Mouse (Mus musculus) lung, embryonic 16.5 days (tissue): ENCODE measurements around the gene Prkg1. TPM values are rescaled to one million over a fixed set of nuclear protein-coding genes. Genes with fewer than 3 reads are reported as not detected.

Experiments used
- ATAC-seq: fragments of 200-750 bp; cut with Nextera tagmentation; 2 replicates; pipeline ENCODE4 v1.8.0; 2017; ENCODE audit warnings: low read depth, mild to moderate bottlenecking, moderate library complexity
- H3K27ac ChIP-seq: fragments of 300-500 bp; sonication (generic); 2 replicates; pipeline ENCODE4 v1.5.1; 2014; ENCODE audit warnings: mild to moderate bottlenecking, control low read depth, low read length
- H3K27me3 ChIP-seq: fragments of 300-500 bp; sonication (generic); 2 replicates; pipeline ENCODE4 v1.6.1; 2014; ENCODE audit warnings: low read depth, low read length, mixed read lengths; ENCODE audit not compliant: control insufficient read depth, insufficient read depth
- H3K36me3 ChIP-seq: fragments of 300-500 bp; sonication (generic); 2 replicates; pipeline ENCODE4 v1.6.1; 2014; ENCODE audit warnings: low read length; ENCODE audit not compliant: control insufficient read depth, insufficient read depth
- H3K4me1 ChIP-seq: fragments of 300-500 bp; sonication (generic); replicated peaks from 2 replicates; pipeline ENCODE4 v1.6.1; 2014; ENCODE audit warnings: low read length, mixed read lengths; ENCODE audit not compliant: control insufficient read depth, insufficient read depth
- H3K4me2 ChIP-seq: fragments of 300-500 bp; sonication (generic); 2 replicates; pipeline ENCODE4 v1.6.1; 2014; ENCODE audit warnings: low read depth, low read length, control low read depth
- H3K4me3 ChIP-seq: fragments of 300-500 bp; sonication (generic); 2 replicates; pipeline ENCODE4 v1.5.1; 2014; ENCODE audit warnings: mild to moderate bottlenecking, low read length, control low read depth
- H3K9ac ChIP-seq: fragments of 300-500 bp; sonication (generic); 2 replicates; pipeline ENCODE4 v1.6.1; 2014; ENCODE audit warnings: low read length, control low read depth
- H3K9me3 ChIP-seq: fragments of 300-500 bp; sonication (generic); 2 replicates; pipeline ENCODE4 v1.6.1; 2016; ENCODE audit warnings: low read length; ENCODE audit not compliant: control insufficient read depth
- WGBS: fragments of 180-500 bp; shearing (Covaris S2); extraction: QIAGEN DNeasy Blood & Tissue Kit; methylation state at CpG from one replicate; pipeline ENCODE4 v1.1.7; 2014; 5-methylcytosine and 5-hydroxymethylcytosine counted together
- polyA plus RNA-seq: library from polyadenylated mRNA; unstranded; fragments of >200 nt; fragmentation: Nextera tagmentation; extraction: Ambion mirVana; gene quantifications from 2 replicates; pipeline ENCODE4 v1.2.1, GENCODE M21; 2015

The Prkg1 gene
- 5.7 and 6.9 TPM in 2 replicates for polyA plus RNA-seq

- 0% methylated on average over 21 of the region's 23 CpGs for WGBS
Observed at GRCm38 (mm10) chr19:31764801-31765340, at the start of gene Prkg1. TSS of gene Prkg1 (minus strand) at chr19:31765033.

GRCm38 (mm10) chr19:31813087-31813486, 48.3 kb upstream of the Prkg1 start:
- no peaks in the 10 kb centered on the region for H3K27me3 ChIP-seq
- WGBS, result 62% methylated on average over 4 of the region's 4 CpGs
- no peak overlapping the region for H3K4me2 ChIP-seq
- H3K4me1 ChIP-seq, result no peaks in the 10 kb centered on the region
- H3K36me3 ChIP-seq, result no peaks in the 10 kb centered on the region
- no peak overlapping the region for H3K4me3 ChIP-seq
- no peak overlapping the region for H3K27ac ChIP-seq
- no peak overlapping the region for H3K9ac ChIP-seq
- ATAC-seq, result no peak
- H3K9me3 ChIP-seq, result no peaks in the 10 kb centered on the region

More at GRCm38 (mm10) chr19:31764801-31765340, at the start of gene Prkg1:
- Histone ChIP-seq H3K4me2 (peak within 1 kb of the TSS; percentile 94), H3K36me3 (no peaks in the 10 kb centered on the region), H3K4me1 (peaks cover 12% of the 10 kb centered on the region), H3K27ac (peak within 1 kb of the TSS; percentile 93), H3K9ac (peak within 1 kb of the TSS; percentile 77), H3K4me3 (peak within 1 kb of the TSS; percentile 83), H3K27me3 (no peaks in the 10 kb centered on the region), H3K9me3 (no peaks in the 10 kb centered on the region)
- ATAC-seq, result peak; percentile 49

GRCm38 (mm10) chr19:31811371-31811770, 46.5 kb upstream of the Prkg1 start:
- Histone ChIP-seq H3K4me2 (no peak overlapping the region), H3K4me3 (no peak overlapping the region), H3K9me3 (no peaks in the 10 kb centered on the region), H3K27ac (no peak overlapping the region), H3K4me1 (no peaks in the 10 kb centered on the region), H3K27me3 (no peaks in the 10 kb centered on the region), H3K36me3 (no peaks in the 10 kb centered on the region), H3K9ac (no peak overlapping the region)
- 35% methylated on average over 5 of the region's 5 CpGs for WGBS
- ATAC-seq, result no peak

GRCm38 (mm10) chr19:31805391-31805790, 40.6 kb upstream of the Prkg1 start:
- ATAC-seq, result no peak
- H3K27ac ChIP-seq, result no peak overlapping the region
- no peak overlapping the region for H3K9ac ChIP-seq
- H3K27me3 ChIP-seq, result no peaks in the 10 kb centered on the region
- no peaks in the 10 kb centered on the region for H3K9me3 ChIP-seq
- WGBS, result 42% methylated on average over 7 of the region's 7 CpGs
- H3K4me3 ChIP-seq, result no peak overlapping the region
- H3K4me2 ChIP-seq, result no peak overlapping the region
- no peaks in the 10 kb centered on the region for H3K36me3 ChIP-seq
- H3K4me1 ChIP-seq, result no peaks in the 10 kb centered on the region

- no peak for ATAC-seq
Observed at GRCm38 (mm10) chr19:31795485-31796046, 30.7 kb upstream of the Prkg1 start.

GRCm38 (mm10) chr19:31791724-31792123, 26.9 kb upstream of the Prkg1 start:
- H3K27ac ChIP-seq, result no peak overlapping the region
- no peaks in the 10 kb centered on the region for H3K4me1 ChIP-seq
- H3K36me3 ChIP-seq, result no peaks in the 10 kb centered on the region
- no peaks in the 10 kb centered on the region for H3K9me3 ChIP-seq
- no peaks in the 10 kb centered on the region for H3K27me3 ChIP-seq
- no peak for ATAC-seq
- WGBS, result 36% methylated on average over 3 of the region's 3 CpGs
- H3K9ac ChIP-seq, result no peak overlapping the region
- H3K4me2 ChIP-seq, result no peak overlapping the region
- no peak overlapping the region for H3K4me3 ChIP-seq

More at GRCm38 (mm10) chr19:31795485-31796046, 30.7 kb upstream of the Prkg1 start:
- Histone ChIP-seq H3K9ac (no peak overlapping the region), H3K36me3 (no peaks in the 10 kb centered on the region), H3K4me1 (no peaks in the 10 kb centered on the region), H3K27me3 (no peaks in the 10 kb centered on the region), H3K9me3 (no peaks in the 10 kb centered on the region), H3K4me2 (no peak overlapping the region), H3K27ac (no peak overlapping the region), H3K4me3 (no peak overlapping the region)
- WGBS, result 65% methylated on average over 9 of the region's 9 CpGs

GRCm38 (mm10) chr19:31781521-31782018, 16.7 kb upstream of the Prkg1 start:
- WGBS, result 86% methylated on average over 3 of the region's 3 CpGs
- Histone ChIP-seq H3K4me1 (0 out of 2 replicates have a peak, but pooled peaks cover 2% of the 10 kb centered on the region), H3K9me3 (no peaks in the 10 kb centered on the region), H3K4me3 (no peak overlapping the region), H3K4me2 (no peak overlapping the region), H3K36me3 (no peaks in the 10 kb centered on the region), H3K27me3 (no peaks in the 10 kb centered on the region), H3K27ac (no peak overlapping the region), H3K9ac (no peak overlapping the region)
- ATAC-seq, result no peak

GRCm38 (mm10) chr19:31781077-31781476, 16.2 kb upstream of the Prkg1 start:
- Histone ChIP-seq H3K9me3 (no peaks in the 10 kb centered on the region), H3K4me1 (0 out of 2 replicates have a peak, but pooled peaks cover 2% of the 10 kb centered on the region), H3K4me3 (no peak overlapping the region), H3K36me3 (no peaks in the 10 kb centered on the region), H3K27me3 (no peaks in the 10 kb centered on the region), H3K9ac (no peak overlapping the region), H3K4me2 (no peak overlapping the region), H3K27ac (no peak overlapping the region)
- ATAC-seq, result no peak
- WGBS, result 46% methylated on average over 2 of the region's 2 CpGs

GRCm38 (mm10) chr19:31780222-31780621, 15.4 kb upstream of the Prkg1 start:
- 82% methylated on average over 1 of the region's 1 CpGs for WGBS
- Histone ChIP-seq H3K4me1 (0 out of 2 replicates have a peak, but pooled peaks cover 2% of the 10 kb centered on the region), H3K36me3 (no peaks in the 10 kb centered on the region), H3K9ac (no peak overlapping the region), H3K27ac (no peak overlapping the region), H3K4me2 (no peak overlapping the region), H3K4me3 (no peak overlapping the region), H3K9me3 (no peaks in the 10 kb centered on the region), H3K27me3 (no peaks in the 10 kb centered on the region)
- ATAC-seq, result no peak
